Mouse (Mus musculus) liver, embryonic 14.5 days (tissue): ENCODE measurements around the gene Numa1. TPM values are rescaled to one million over a fixed set of nuclear protein-coding genes. Genes with fewer than 3 reads are reported as not detected.
"Not testable (repeated sequence)": the region's sequence is repeated elsewhere in the genome, so short reads cannot be mapped to it uniquely, and the experiment has no call there.

Experiments used
- ATAC-seq: fragments of 200-750 bp; cut with Nextera tagmentation; 2 replicates; pipeline ENCODE4 v1.8.0; 2017; ENCODE audit warnings: moderate number of reproducible peaks, mild to moderate bottlenecking, moderate library complexity; ENCODE audit not compliant: insufficient read depth
- DNase-seq, 3 experiments: peaks; one replicate each; pipeline ENCODE4 v3.0.0-alpha.2; 2012 to 2013; ENCODE audit warnings: low read depth in 3 of 3, low spot score in 3 of 3
- H3K27ac ChIP-seq: fragments of 300-500 bp; sonication (generic); 2 replicates; pipeline ENCODE4 v1.5.1; 2014; ENCODE audit warnings: moderate library complexity, mild to moderate bottlenecking, control low read depth, inconsistent platforms
- H3K27me3 ChIP-seq: fragments of 300-500 bp; sonication (generic); 2 replicates; pipeline ENCODE4 v1.6.1; 2014; ENCODE audit warnings: mild to moderate bottlenecking, low read length, moderate library complexity; ENCODE audit not compliant: control insufficient read depth, insufficient read depth
- H3K36me3 ChIP-seq: fragments of 300-500 bp; sonication (generic); replicated peaks from 2 replicates; pipeline ENCODE4 v1.6.1; 2014; ENCODE audit warnings: low read depth; ENCODE audit not compliant: control insufficient read depth, insufficient read depth
- H3K4me1 ChIP-seq, 2 experiments: fragments of 200-500 bp in 1 of 2; fragments of 300-500 bp in 1 of 2; sonication (generic) in 1 of 2; replicated peaks; 2 replicates each; pipeline ENCODE4 v1.6.1; 2012 to 2014; ENCODE audit warnings: antibody characterized with exemption in 1 of 2, inconsistent platforms in 1 of 2, low read length in 1 of 2; ENCODE audit not compliant: control insufficient read depth in 2 of 2, insufficient read depth in 2 of 2
- H3K4me2 ChIP-seq: fragments of 300-500 bp; sonication (generic); 2 replicates; pipeline ENCODE4 v1.6.1; 2014; ENCODE audit warnings: low read depth, mild to moderate bottlenecking, control low read depth, moderate library complexity
- H3K4me3 ChIP-seq, 2 experiments: fragments of 200-500 bp in 1 of 2; fragments of 300-500 bp in 1 of 2; sonication (generic) in 1 of 2; 2 replicates each; pipeline ENCODE4 v1.5.1; 2012 to 2014; ENCODE audit warnings: low read depth in 2 of 2, low read length in 2 of 2, mild to moderate bottlenecking in 2 of 2, control low read depth in 1 of 2, inconsistent platforms in 1 of 2, moderate library complexity in 1 of 2; ENCODE audit not compliant: insufficient read depth in 1 of 2
- H3K9ac ChIP-seq: fragments of 300-500 bp; sonication (generic); replicated peaks from 2 replicates; pipeline ENCODE4 v1.6.1; 2014; ENCODE audit warnings: mild to moderate bottlenecking, control low read depth, moderate library complexity
- H3K9me3 ChIP-seq: fragments of 300-500 bp; sonication (generic); 2 replicates; pipeline ENCODE4 v1.6.1; 2016; ENCODE audit warnings: low read length, mixed read lengths; ENCODE audit not compliant: control insufficient read depth
- CTCF ChIP-seq: IDR thresholded peaks from 2 replicates; pipeline ENCODE4 v1.5.1; 2016; ENCODE audit warnings: antibody characterized with exemption, low read depth, control low read depth
- EP300 ChIP-seq: IDR thresholded peaks from 2 replicates; pipeline ENCODE4 v1.6.1; 2016; ENCODE audit warnings: antibody characterized with exemption, low read depth
- WGBS: fragments of 180-500 bp; shearing (Covaris S2); extraction: QIAGEN DNeasy Blood & Tissue Kit; methylation state at CpG from one replicate; pipeline ENCODE4 v1.1.7; 2014; ENCODE audit not compliant: insufficient replicate concordance; 5-methylcytosine and 5-hydroxymethylcytosine counted together
- polyA plus RNA-seq, 2 experiments: library from polyadenylated mRNA; depleted of rRNA in 1 of 2; stranded (reverse) in 1 of 2; unstranded in 1 of 2; fragments of >200 nt; fragmentation: Nextera tagmentation in 1 of 2; extraction: Ambion mirVana in 1 of 2; gene quantifications; 2 replicates each; pipeline versions ENCODE4 v1.2.1 to v1.2.3; 2012 to 2014

Gene Numa1
- polyA plus RNA-seq, 2 experiments, result 27.4 to 36.2 TPM

DNA sequence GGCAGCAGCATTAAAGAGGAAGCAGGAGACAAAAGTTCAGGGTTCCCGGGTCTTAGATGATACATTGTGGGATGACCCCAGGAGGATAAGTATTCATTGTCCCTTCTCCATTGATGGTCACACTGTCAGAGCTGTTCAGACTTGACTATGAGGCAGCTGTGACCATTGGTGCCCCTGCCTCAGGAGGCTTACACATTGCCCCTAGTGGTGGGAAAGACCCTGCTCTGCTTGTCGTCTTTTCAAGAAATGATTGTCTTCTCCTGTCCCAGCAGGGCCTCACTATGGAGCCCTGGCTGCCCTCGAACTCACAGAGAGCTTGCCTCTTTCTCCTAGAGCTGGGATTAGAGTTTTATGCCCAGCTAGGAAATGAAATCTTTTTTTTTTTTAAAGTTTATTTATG, 21.9 kb upstream of the Numa1 start:
- Histone ChIP-seq H3K4me3 (no peak overlapping the region), H3K4me2 (no peak overlapping the region), H3K9ac (no peak overlapping the region), H3K36me3 (peaks cover 18% of the 10 kb centered on the region), H3K4me1 (peaks cover 0 to 9% of the 10 kb centered on the region in 2 experiments; a peak in 2 of 4 replicates), H3K9me3 (no peaks in the 10 kb centered on the region), H3K27me3 (no peaks in the 10 kb centered on the region), H3K27ac (no peak overlapping the region)
- DNase-seq (no peak), ATAC-seq (no peak)
- WGBS, result 65% methylated on average over 3 of the region's 3 CpGs
- TF ChIP-seq EP300 (no peak), CTCF (peak; percentile 38)

DNA sequence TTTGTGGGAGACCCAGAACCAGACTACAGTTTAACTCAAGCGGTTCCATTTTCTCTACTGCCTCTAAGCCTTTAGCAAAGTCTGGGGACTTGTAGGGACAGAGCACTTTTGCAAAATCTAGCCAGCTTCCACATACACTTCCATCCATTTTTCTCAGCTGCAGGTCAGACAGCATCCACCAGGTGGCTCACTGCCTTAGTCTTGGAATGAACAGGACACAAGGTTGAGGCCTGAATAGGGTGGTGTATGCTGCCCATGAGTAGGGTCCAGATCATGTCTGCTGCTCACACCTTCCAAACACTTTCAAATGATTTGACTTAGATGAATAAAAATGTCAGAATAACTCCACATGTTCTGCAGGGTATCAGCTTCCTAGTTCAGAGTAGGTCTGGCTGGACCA, 15.8 kb upstream of the Numa1 start:
- no peak overlapping the region for H3K4me2 ChIP-seq
- WGBS, result 27% methylated on average over 1 of the region's 1 CpGs
- ATAC-seq (peak; percentile 63; the same call in 1 of the 2 replicates), DNase-seq (peak in 2 of 3 experiments; percentile 30 to 44)
- H3K9me3 ChIP-seq, result no peaks in the 10 kb centered on the region
- H3K36me3 ChIP-seq, result no peaks in the 10 kb centered on the region; the same call in 1 of the 2 replicates
- TF ChIP-seq CTCF (peak; percentile 91), EP300 (no peak)
- no peak overlapping the region for H3K9ac ChIP-seq
- no peaks in the 10 kb centered on the region for H3K27me3 ChIP-seq
- no peak overlapping the region for H3K4me3 ChIP-seq
- no peaks in the 10 kb centered on the region for H3K4me1 ChIP-seq
- H3K27ac ChIP-seq, result no peak overlapping the region

DNA sequence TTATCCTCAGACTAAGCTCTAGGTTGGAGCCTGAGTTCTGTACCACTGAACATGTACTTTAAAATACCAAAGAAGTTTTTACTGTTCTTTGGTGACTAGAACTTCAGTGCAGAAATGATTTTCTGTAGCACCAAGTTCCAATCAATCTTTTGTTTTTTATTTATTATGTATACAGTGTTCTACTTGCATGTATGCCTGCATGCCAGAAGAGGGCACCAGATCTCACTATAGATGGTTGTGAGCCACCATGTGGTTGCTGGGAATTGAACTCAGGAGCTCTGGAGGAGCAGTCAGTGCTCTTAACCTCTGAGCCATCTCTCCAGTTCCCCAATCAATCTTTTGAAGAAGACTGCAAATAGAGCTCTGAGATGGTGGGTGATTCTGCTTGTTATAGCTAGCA, 8.0 kb upstream of the Numa1 start:
- not testable (repeated sequence) for H3K36me3 ChIP-seq, H3K4me2 ChIP-seq, H3K4me1 ChIP-seq, ATAC-seq, H3K27ac ChIP-seq, DNase-seq, H3K4me3 ChIP-seq, H3K9me3 ChIP-seq, H3K27me3 ChIP-seq, H3K9ac ChIP-seq
- TF ChIP-seq CTCF, result peak; percentile 50

DNA sequence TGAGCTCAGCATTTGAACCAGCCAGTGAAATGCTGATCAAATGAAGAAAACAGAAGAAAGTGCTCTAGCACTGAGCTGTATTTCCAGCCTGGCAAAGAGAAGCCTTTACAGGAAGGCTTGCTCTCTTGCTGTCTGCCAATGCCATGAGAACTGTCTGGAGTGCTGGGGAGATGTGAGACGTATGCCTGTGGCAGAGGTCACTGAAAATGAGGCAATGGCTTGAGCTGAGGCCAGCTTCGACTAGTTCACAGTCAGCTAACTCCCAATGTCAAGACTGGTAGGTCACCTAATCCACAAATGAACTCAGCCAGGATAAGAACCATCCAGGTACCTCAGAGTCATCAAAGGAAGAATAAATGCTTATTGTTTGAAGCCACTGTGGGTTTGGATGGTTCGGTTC, 5.8 kb upstream of the Numa1 start:
- Histone ChIP-seq H3K36me3 (no peaks in the 10 kb centered on the region), H3K27me3 (no peaks in the 10 kb centered on the region), H3K4me1 (peaks cover 3 to 5% of the 10 kb centered on the region in 2 experiments; a peak in 3 of 4 replicates), H3K27ac (no peak overlapping the region), H3K9me3 (no peaks in the 10 kb centered on the region), H3K4me3 (no peak overlapping the region), H3K9ac (no peak overlapping the region), H3K4me2 (no peak overlapping the region)
- TF ChIP-seq EP300 (no peak), CTCF (no peak)
- 77% methylated on average over 3 of the region's 3 CpGs for WGBS
- ATAC-seq (no peak), DNase-seq (no peak)

DNA sequence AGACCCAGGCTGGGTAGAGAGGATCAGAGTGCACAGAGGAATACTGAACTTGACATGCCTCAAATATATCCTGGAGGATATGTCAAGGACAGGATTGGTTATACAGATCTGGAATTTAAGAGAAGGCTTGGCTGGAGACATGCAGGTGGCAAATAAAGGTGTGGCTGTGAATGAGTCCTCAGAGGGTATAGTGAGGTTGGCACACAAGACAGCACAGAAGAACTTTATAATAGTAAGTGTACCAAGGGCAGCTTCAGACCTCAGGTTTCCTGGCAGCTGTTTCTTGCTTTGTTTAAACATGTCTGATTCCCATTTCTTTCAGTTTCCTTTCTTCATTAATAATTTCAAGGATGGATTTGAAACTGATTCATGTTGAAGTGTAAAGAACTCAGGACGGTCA, 1.4 kb upstream of the Numa1 start:
- no peak overlapping the region; the same call in 1 of the 2 replicates for H3K9ac ChIP-seq
- H3K27me3 ChIP-seq, result no peaks in the 10 kb centered on the region
- 64% methylated on average over 1 of the region's 1 CpGs for WGBS
- no peak for ATAC-seq
- TF ChIP-seq CTCF (no peak), EP300 (no peak)
- peak overlapping the region; percentile 96 for H3K4me2 ChIP-seq
- no peaks in the 10 kb centered on the region for H3K9me3 ChIP-seq
- peak overlapping the region in 1 of 2 experiments; percentile 73; a peak in 2 of 4 replicates for H3K4me3 ChIP-seq
- no peak for DNase-seq
- H3K27ac ChIP-seq, result no peak overlapping the region; the same call in 1 of the 2 replicates
- no peaks in the 10 kb centered on the region; the same call in 1 of the 2 replicates for H3K36me3 ChIP-seq
- H3K4me1 ChIP-seq, result peaks cover 16% of the 10 kb centered on the region in 2 experiments
